Mouse (Mus musculus): ENCODE data around the gene Rin1.
"Not testable (repeated sequence)": the region's sequence is repeated elsewhere in the genome, so short reads cannot be mapped to it uniquely, and the experiment has no call there.

Gene Rin1

GRCm38 (mm10) chr19:5050047-5050905 lies at the start of gene Rin1:
Gene Rin1, plus strand, starts transcription at chr19:5050481.
- DNase-seq (ENCODE audit: low spot score in 2 of 2): no peak

GRCm38 (mm10) chr19:5001666-5002406 lies 48.4 kb upstream of the Rin1 start:
- DNase-seq (ENCODE audit: low spot score in 2 of 2): peak; percentile 84 to 86

- DNase-seq (ENCODE audit: low spot score in 2 of 2): not testable (repeated sequence)
Measured at GRCm38 (mm10) chr19:5003644-5004043, 46.6 kb upstream of the Rin1 start.

GRCm38 (mm10) chr19:5004925-5005324 lies 45.4 kb upstream of the Rin1 start:
- no peak for DNase-seq (ENCODE audit: low spot score in 2 of 2)

GRCm38 (mm10) chr19:5013138-5013537 lies 37.1 kb upstream of the Rin1 start:
- no peak for DNase-seq (ENCODE audit: low spot score in 2 of 2)

GRCm38 (mm10) chr19:5014961-5015398 lies 35.3 kb upstream of the Rin1 start:
- DNase-seq (ENCODE audit: low spot score in 2 of 2): peak in 1 of 2 experiments; percentile 28

GRCm38 (mm10) chr19:5016221-5016742 lies 34.0 kb upstream of the Rin1 start:
- no peak for DNase-seq (ENCODE audit: low spot score in 2 of 2)

GRCm38 (mm10) chr19:5016782-5017181 lies 33.5 kb upstream of the Rin1 start:
- peak; percentile 48 to 80 for DNase-seq (ENCODE audit: low spot score in 2 of 2)

- no peak for DNase-seq (ENCODE audit: low spot score in 2 of 2)
Measured at GRCm38 (mm10) chr19:5017611-5018010, 32.7 kb upstream of the Rin1 start.

GRCm38 (mm10) chr19:5018191-5018590 lies 32.1 kb upstream of the Rin1 start:
- no peak for DNase-seq (ENCODE audit: low spot score in 2 of 2)

- no peak for DNase-seq (ENCODE audit: low spot score in 2 of 2)
Measured at GRCm38 (mm10) chr19:5021416-5021815, 28.9 kb upstream of the Rin1 start.

- peak; percentile 73 to 77 for DNase-seq (ENCODE audit: low spot score in 2 of 2)
Measured at GRCm38 (mm10) chr19:5023621-5024479, 26.4 kb upstream of the Rin1 start, which contains the start of gene Slc29a2. Gene Slc29a2, plus strand, starts transcription at chr19:5023860.

GRCm38 (mm10) chr19:5026111-5026510 lies 24.2 kb upstream of the Rin1 start:
- DNase-seq (ENCODE audit: low spot score in 2 of 2): no peak

- DNase-seq (ENCODE audit: low spot score in 2 of 2): no peak
Measured at GRCm38 (mm10) chr19:5032686-5033085, 17.6 kb upstream of the Rin1 start.

- no peak for DNase-seq (ENCODE audit: low spot score in 2 of 2)
Measured at GRCm38 (mm10) chr19:5036577-5036976, 13.7 kb upstream of the Rin1 start.

- peak; percentile 35 to 45 for DNase-seq (ENCODE audit: low spot score in 2 of 2)
Measured at GRCm38 (mm10) chr19:5037678-5038571, 12.4 kb upstream of the Rin1 start.

- peak; percentile 79 to 82 for DNase-seq (ENCODE audit: low spot score in 2 of 2)
Measured at GRCm38 (mm10) chr19:5038709-5039156, 11.5 kb upstream of the Rin1 start, which contains the start of the genes B4gat1 and AC124502.3. Gene B4gat1, plus strand, starts transcription at chr19:5038826. Gene AC124502.3, plus strand, starts transcription at chr19:5038891.

- peak in 1 of 2 experiments; percentile 8 for DNase-seq (ENCODE audit: low spot score in 2 of 2)
Measured at GRCm38 (mm10) chr19:5039301-5040114, 10.8 kb upstream of the Rin1 start.

GRCm38 (mm10) chr19:5040862-5041523 lies 9.3 kb upstream of the Rin1 start, which contains the start of gene Brms1:
Gene Brms1, plus strand, starts transcription at chr19:5041354.
- DNase-seq (ENCODE audit: low spot score in 2 of 2): peak; percentile 73 to 74
